Mouse (Mus musculus) myocyte (in vitro differentiated cells): ENCODE measurements around the gene Synrg. TPM values are rescaled to one million over a fixed set of nuclear protein-coding genes. Genes with fewer than 3 reads are reported as not detected.

Experiments used
- H3K27me3 ChIP-seq: one replicate; pipeline ENCODE4 v1.6.1; 2011; ENCODE audit not compliant: control insufficient read depth, insufficient read depth, insufficient read length
- H3K36me3 ChIP-seq: one replicate; pipeline ENCODE4 v1.6.1; 2011; ENCODE audit not compliant: control insufficient read depth, insufficient read depth
- H3K4me2 ChIP-seq: one replicate; pipeline ENCODE4 v1.6.1; 2011; ENCODE audit warnings: low read depth, control low read depth
- H3K4me3 ChIP-seq: one replicate; pipeline ENCODE4 v1.5.1; 2011; ENCODE audit warnings: mild to moderate bottlenecking, control low read depth, moderate library complexity
- H3K79me2 ChIP-seq: one replicate; pipeline ENCODE4 v1.6.1; 2011; ENCODE audit not compliant: control insufficient read depth, insufficient read depth
- H3ac ChIP-seq: one replicate; pipeline ENCODE4 v1.6.1; 2011; ENCODE audit not compliant: control insufficient read depth, insufficient read length
- CEBPB ChIP-seq: IDR thresholded peaks from 2 replicates; pipeline ENCODE4 v1.6.1; 2011; ENCODE audit warnings: mild to moderate bottlenecking, moderate library complexity; ENCODE audit not compliant: poor library complexity, insufficient read depth, severe bottlenecking
- E2F4 ChIP-seq: IDR thresholded peaks from one replicate; pipeline ENCODE4 v1.6.1; 2011; ENCODE audit warnings: mild to moderate bottlenecking, control low read depth, moderate library complexity; ENCODE audit not compliant: insufficient read depth
- MAX ChIP-seq: IDR thresholded peaks from one replicate; pipeline ENCODE4 v1.6.1; 2011; ENCODE audit warnings: low read depth, mild to moderate bottlenecking, control low read depth
- MYOD1 ChIP-seq, 3 experiments: IDR thresholded peaks; one replicate each; pipeline ENCODE4 v1.6.1; 2011; ENCODE audit warnings: control low read depth in 2 of 3, low read depth in 2 of 3, mild to moderate bottlenecking in 2 of 3, moderate library complexity in 1 of 3; ENCODE audit not compliant: insufficient read length in 2 of 3, control insufficient read depth in 1 of 3
- MYOG ChIP-seq, 3 experiments: IDR thresholded peaks; one replicate each; pipeline ENCODE4 v1.6.1; 2011; ENCODE audit warnings: control low read depth in 2 of 3, low read depth in 2 of 3, mild to moderate bottlenecking in 2 of 3; ENCODE audit not compliant: insufficient read length in 2 of 3, control insufficient read depth in 1 of 3, insufficient read depth in 1 of 3
- POLR2A ChIP-seq: IDR thresholded peaks from one replicate; pipeline ENCODE4 v1.6.1; 2011; ENCODE audit warnings: low read depth, mild to moderate bottlenecking, control low read depth, moderate library complexity; ENCODE audit not compliant: insufficient read length
- POLR2AphosphoS2 ChIP-seq: IDR thresholded peaks from one replicate; pipeline ENCODE4 v1.6.1; 2011; ENCODE audit warnings: low read depth, control low read depth; ENCODE audit not compliant: insufficient read length
- REST ChIP-seq: IDR thresholded peaks from one replicate; pipeline ENCODE4 v1.6.1; 2011; ENCODE audit warnings: mild to moderate bottlenecking, control low read depth, moderate library complexity; ENCODE audit not compliant: insufficient read depth, insufficient read length
- SRF ChIP-seq: IDR thresholded peaks from one replicate; pipeline ENCODE4 v1.6.1; 2011; ENCODE audit warnings: low read depth; ENCODE audit not compliant: control insufficient read depth, insufficient read length
- TCF12 ChIP-seq: IDR thresholded peaks from one replicate; pipeline ENCODE4 v1.6.1; 2011; ENCODE audit warnings: mild to moderate bottlenecking, control low read depth; ENCODE audit not compliant: poor library complexity, insufficient read depth, severe bottlenecking
- TCF3 ChIP-seq: IDR thresholded peaks from one replicate; pipeline ENCODE4 v1.6.1; 2011; ENCODE audit warnings: low read depth, control low read depth; ENCODE audit not compliant: insufficient read length
- USF1 ChIP-seq: IDR thresholded peaks from one replicate; pipeline ENCODE4 v1.6.1; 2011; ENCODE audit warnings: low read depth, mild to moderate bottlenecking, control low read depth, moderate library complexity
- polyA plus RNA-seq: library from polyadenylated mRNA; unstranded; fragments of >200 nt; fragmentation: generic; extraction: Trizol; gene quantifications from one replicate; pipeline ENCODE4 v1.2.1, GENCODE M21; 2012; ENCODE audit warnings: missing spikeins

Synrg gene
- polyA plus RNA-seq, 1 experiment = 10.6 TPM

DNA sequence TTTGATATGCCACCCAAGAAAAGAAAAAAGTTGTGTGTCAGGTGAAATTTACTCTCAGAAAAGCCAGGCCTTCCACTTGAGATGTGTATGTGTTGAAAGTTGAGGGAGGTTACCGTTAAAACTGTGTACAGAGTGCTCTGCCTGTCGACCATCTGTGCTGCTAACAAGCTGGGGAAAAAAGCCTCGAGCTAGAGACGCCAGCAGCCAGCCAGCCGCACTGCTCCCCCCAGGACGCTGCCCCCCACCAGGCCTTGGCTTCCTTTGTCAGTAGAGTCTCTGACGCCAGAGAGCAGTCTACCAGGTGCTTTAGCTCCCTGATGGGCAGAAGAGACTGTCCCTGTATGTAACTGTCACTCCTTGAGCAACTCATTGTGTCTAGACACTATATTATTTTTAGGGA is 48.9 kb downstream of the Synrg start:
- Histone ChIP-seq H3ac (no peak overlapping the region), H3K27me3 (no peaks in the 10 kb centered on the region), H3K4me2 (no peak overlapping the region), H3K36me3 (peaks cover 11% of the 10 kb centered on the region), H3K79me2 (no peaks in the 10 kb centered on the region), H3K4me3 (no peak overlapping the region)
- TF ChIP-seq E2F4 = no peak
- TF ChIP-seq POLR2A = no peak
- TF ChIP-seq USF1 = no peak
- no peak for TF ChIP-seq CEBPB
- TF ChIP-seq MAX = no peak
- TF ChIP-seq TCF3 = no peak
- TF ChIP-seq MYOG (IDR thresholded peaks at IDR 0.05; ENCODE audit: control insufficient read depth in 1 of 3, insufficient read depth in 1 of 3, insufficient read length in 2 of 3, low read depth in 2 of 3) = no peak
- TF ChIP-seq POLR2AphosphoS2 = no peak
- no peak for TF ChIP-seq MYOD1 (IDR thresholded peaks at IDR 0.05; ENCODE audit: control insufficient read depth in 1 of 3, insufficient read length in 2 of 3, low read depth in 2 of 3)
- no peak for TF ChIP-seq TCF12
- no peak for TF ChIP-seq SRF
- TF ChIP-seq REST = no peak

DNA sequence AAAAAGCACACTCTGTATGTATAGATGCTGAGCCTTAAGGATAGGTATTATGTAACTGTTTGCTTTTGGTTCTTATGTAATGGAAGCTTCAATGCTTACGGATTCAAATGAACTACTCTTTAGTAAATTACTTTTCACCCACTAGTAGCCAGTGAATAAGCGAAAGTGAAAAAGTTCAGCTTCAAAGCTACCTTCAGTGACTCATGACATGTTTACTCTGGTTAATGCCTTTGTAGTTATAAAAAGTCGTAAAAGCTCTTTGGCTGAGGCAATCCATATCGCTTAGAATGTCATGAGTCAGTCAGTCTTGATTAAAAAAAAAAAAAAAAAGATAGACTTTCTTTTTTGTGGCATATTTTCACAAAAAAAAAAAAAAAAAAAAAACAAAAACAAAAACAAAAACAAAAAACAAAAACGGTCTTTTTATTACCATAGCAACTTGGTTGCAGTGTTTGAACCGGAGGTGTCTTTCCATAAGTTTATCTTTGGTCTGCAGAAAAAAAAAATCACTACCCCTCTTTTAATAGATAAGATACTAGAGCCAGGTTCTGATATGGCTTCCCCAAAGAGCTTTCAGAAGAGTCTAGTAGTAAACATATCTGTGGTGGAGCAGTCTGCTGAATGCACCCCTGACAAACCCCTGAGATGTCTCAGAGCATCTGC is 52.0 kb downstream of the Synrg start:
- Histone ChIP-seq H3K27me3 (no peaks in the 10 kb centered on the region), H3K4me3 (no peak overlapping the region), H3K79me2 (no peaks in the 10 kb centered on the region), H3K4me2 (no peak overlapping the region), H3K36me3 (peaks cover 6% of the 10 kb centered on the region), H3ac (no peak overlapping the region)
- 0 out of 2 replicates have a peak, but pooled peaks have one; percentile 2 for TF ChIP-seq CEBPB
- TF ChIP-seq USF1 = no peak
- TF ChIP-seq POLR2A = no peak

DNA sequence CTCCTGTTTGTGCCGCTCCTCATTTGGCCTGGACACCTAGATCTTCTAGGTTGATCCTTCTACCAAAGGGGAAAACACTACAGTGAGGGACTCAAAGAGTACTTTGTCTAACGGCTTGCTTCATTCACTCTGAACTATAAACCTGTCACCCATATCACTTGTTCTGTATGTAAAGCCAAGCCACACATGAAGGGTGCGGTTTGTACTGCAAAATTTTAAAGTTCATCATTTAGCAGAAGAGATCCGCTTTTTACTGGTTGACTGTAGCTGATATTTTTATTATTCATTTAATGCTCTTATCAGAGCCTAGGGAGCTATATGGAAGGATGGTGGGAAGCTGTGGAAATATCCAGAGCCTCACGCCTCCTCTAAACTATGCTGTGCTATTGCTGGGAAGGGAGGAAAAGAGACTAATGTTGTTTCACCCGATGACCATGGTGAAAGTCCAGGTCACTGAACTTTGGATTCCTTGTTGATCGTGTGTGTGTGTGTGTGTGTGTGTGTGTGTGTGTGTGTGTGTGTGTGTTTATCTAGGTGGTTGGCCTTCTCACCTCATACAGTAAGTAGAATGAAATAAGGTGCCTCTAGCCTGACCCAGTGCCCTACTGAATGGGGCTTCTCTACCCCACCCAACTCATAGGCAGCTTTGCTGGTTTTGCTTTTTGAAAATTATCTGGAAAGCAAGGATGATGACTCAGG is 52.7 kb downstream of the Synrg start:
- TF ChIP-seq CEBPB (no peak), MAX (no peak)
- H3ac ChIP-seq = no peak overlapping the region
- H3K27me3 ChIP-seq = no peaks in the 10 kb centered on the region
- H3K4me2 ChIP-seq = no peak overlapping the region
- no peaks in the 10 kb centered on the region for H3K79me2 ChIP-seq
- H3K4me3 ChIP-seq = no peak overlapping the region
- peaks cover 6% of the 10 kb centered on the region for H3K36me3 ChIP-seq

DNA sequence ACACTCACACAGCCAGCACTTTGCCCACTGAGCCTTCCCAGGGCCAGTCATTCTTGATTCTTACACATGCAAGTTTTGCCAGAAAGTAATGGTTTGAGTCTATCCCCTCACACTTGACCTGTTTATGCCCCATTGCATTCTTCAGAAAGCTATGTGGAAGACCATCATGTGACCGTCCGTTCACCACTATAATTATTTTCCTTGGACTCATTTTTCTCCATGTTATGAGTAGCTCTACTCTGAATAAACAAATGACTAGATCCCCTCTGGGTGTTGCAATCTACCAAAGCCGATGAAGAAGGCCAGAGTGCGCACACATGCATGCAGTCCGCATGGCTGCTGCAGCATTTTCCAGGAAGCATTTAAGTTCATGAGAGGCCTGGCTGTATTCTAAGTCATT is 63.0 kb downstream of the Synrg start:
- TF ChIP-seq TCF12 (no peak), USF1 (no peak), REST (no peak), MYOD1 (IDR thresholded peaks at IDR 0.05; ENCODE audit: control insufficient read depth in 1 of 3, insufficient read length in 2 of 3, low read depth in 2 of 3) (no peak), CEBPB (no peak), E2F4 (no peak), MYOG (IDR thresholded peaks at IDR 0.05; ENCODE audit: control insufficient read depth in 1 of 3, insufficient read depth in 1 of 3, insufficient read length in 2 of 3, low read depth in 2 of 3) (no peak), SRF (no peak), POLR2AphosphoS2 (no peak), POLR2A (no peak), MAX (no peak), TCF3 (no peak)
- Histone ChIP-seq H3ac (no peak overlapping the region), H3K27me3 (no peaks in the 10 kb centered on the region), H3K4me3 (no peak overlapping the region), H3K36me3 (peaks cover 20% of the 10 kb centered on the region), H3K79me2 (no peaks in the 10 kb centered on the region), H3K4me2 (no peak overlapping the region)

DNA sequence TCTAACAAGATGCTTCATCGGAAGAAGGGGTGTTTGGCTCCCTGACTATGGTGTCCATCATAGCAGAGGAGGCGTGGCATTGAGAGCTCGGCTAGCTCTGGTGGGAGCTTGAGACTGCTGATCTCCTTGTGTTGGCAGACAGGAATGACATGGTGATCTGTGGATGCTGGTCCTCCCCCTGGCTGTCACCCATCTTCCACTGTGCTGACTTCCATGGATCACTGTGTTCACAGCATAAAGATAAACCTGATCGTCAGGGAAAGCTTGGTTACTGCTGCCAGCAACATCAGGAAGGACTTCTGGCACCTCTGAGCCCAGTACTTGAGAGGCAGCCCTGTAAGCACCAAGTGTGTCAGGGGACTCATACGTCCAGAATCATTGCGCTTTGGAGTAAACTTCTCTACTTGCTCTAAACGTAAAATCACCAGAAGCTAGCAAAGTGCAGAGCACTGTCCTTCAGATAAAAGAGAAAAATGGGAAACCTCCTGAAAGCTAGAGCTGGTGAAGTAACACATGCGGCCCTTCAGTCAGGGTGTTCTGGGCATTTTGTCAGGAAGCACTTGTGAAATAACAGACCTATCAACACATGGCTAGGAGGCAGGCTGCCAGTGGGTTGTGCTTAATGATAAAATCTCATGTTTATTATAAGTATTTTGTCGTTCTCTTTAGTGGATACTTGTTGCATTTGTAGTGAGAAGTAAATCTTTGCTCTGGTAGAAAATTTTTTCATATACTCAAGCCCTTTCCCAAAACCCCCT is 64.2 kb downstream of the Synrg start:
- TF ChIP-seq REST (no peak), E2F4 (no peak), USF1 (no peak), CEBPB (no peak), MYOG (IDR thresholded peaks at IDR 0.05; ENCODE audit: control insufficient read depth in 1 of 3, insufficient read depth in 1 of 3, insufficient read length in 2 of 3, low read depth in 2 of 3) (no peak), TCF3 (no peak)

More for the DNA sequence above, 64.2 kb downstream of the Synrg start:
- Histone ChIP-seq H3K36me3 (peaks cover 20% of the 10 kb centered on the region), H3K79me2 (no peaks in the 10 kb centered on the region), H3ac (no peak overlapping the region), H3K4me3 (no peak overlapping the region), H3K27me3 (no peaks in the 10 kb centered on the region), H3K4me2 (no peak overlapping the region)
